Mouse (Mus musculus): Measurements from ENCODE around the gene Src. TPM values are rescaled to one million over a fixed set of nuclear protein-coding genes. Genes with fewer than 3 reads are reported as not detected.

The Src gene
- 23.5 TPM for polyA plus RNA-seq (2014; fragmentation: Illumina TruSeq; extraction: RNeasy Lipid Tissue Mini Kit (QIAGEN cat#74804); ENCODE audit: low read depth, low replicate concordance)

GRCm38 (mm10) chr2:157418206-157418605 is at the start of gene Src:
Gene Src (plus strand): TSS chr2:157418444.

Other genes starting within 250 kb of the Src start
- 7.3 TPM for gene Rbl1, start 213.9 kb upstream of the Src start, polyA plus RNA-seq (2014; fragmentation: Illumina TruSeq; extraction: RNeasy Lipid Tissue Mini Kit (QIAGEN cat#74804); ENCODE audit: low read depth, low replicate concordance)
- gene Rpn2, start 139.4 kb upstream of the Src start, polyA plus RNA-seq (2014; fragmentation: Illumina TruSeq; extraction: RNeasy Lipid Tissue Mini Kit (QIAGEN cat#74804); ENCODE audit: low read depth, low replicate concordance), result 352 TPM
- gene Mroh8, start 138.9 kb upstream of the Src start, polyA plus RNA-seq (2014; fragmentation: Illumina TruSeq; extraction: RNeasy Lipid Tissue Mini Kit (QIAGEN cat#74804); ENCODE audit: low read depth, low replicate concordance), result 1.6 TPM
- not detected for gene Ghrh, start 70.9 kb upstream of the Src start, polyA plus RNA-seq (2014; fragmentation: Illumina TruSeq; extraction: RNeasy Lipid Tissue Mini Kit (QIAGEN cat#74804); ENCODE audit: low read depth, low replicate concordance)
- 51.1 TPM for gene Manbal, start 50.9 kb upstream of the Src start, polyA plus RNA-seq (2014; fragmentation: Illumina TruSeq; extraction: RNeasy Lipid Tissue Mini Kit (QIAGEN cat#74804); ENCODE audit: low read depth, low replicate concordance)
- gene Nnat, start 141.6 kb downstream of the Src start, polyA plus RNA-seq (2014; fragmentation: Illumina TruSeq; extraction: RNeasy Lipid Tissue Mini Kit (QIAGEN cat#74804); ENCODE audit: low read depth, low replicate concordance), result 1,213 TPM
- 80.5 TPM for gene Blcap, start 152.8 kb downstream of the Src start, polyA plus RNA-seq (2014; fragmentation: Illumina TruSeq; extraction: RNeasy Lipid Tissue Mini Kit (QIAGEN cat#74804); ENCODE audit: low read depth, low replicate concordance)

Data from adipose tissue, adult 10 weeks (tissue).